ENCODE assay signal across 10 mouse cellular contexts in the genomic region with DNA sequence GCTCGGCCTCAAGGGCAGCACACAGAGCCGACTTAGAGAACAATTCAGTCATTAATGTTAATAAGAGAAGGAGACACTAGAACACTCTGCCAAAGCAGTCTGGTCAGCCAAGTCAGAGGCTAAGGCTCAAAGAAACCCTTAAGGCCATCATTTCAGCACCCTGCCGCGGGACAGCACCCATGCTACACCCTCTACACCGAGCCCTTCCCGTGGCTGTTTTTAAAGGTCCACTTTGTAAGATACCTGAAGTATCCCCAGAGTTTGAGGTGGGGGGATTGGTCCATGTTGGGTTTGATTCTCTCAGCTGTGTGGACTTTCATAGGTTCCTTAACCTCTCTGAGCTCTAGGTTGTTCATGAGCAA. TPM values are rescaled to one million over a fixed set of nuclear protein-coding genes. Genes with fewer than 3 reads are reported as not detected.
A peak's percentile ranks its signal among the peaks of the same experiment; 100 is the strongest.
DNase-seq lines count a peak whose midpoint lies in the region; ATAC-seq lines count a peak whose summit lies in the region.
"Had no signal": no experiment of that assay in that cellular context is flagged by ENCODE, and none has a peak within 500 bp of the region (broad histone marks: within the 10 kb centered on the region; RNA-seq: fewer than 3 reads in every experiment).

No protein-coding gene starts in this region.

- H3K27me3 ChIP-seq in kidney, embryonic 15.5 days: peaks cover 92% of the 10 kb centered on the region

- no peak overlapping the region for H3K4me2 ChIP-seq in kidney, embryonic 15.5 days

- no peak overlapping the region for H3K9ac ChIP-seq in kidney, embryonic 15.5 days
- H3K9ac ChIP-seq: limb, embryonic 13.5 days; stomach, embryonic 15.5 days had no signal

- WGBS in kidney, embryonic 15.5 days: 7% methylated on average over 6 of the region's 6 CpGs

- peak; percentile 46 for DNase-seq in kidney, adult 18-20 months
- DNase-seq in ZHBTc4 (ENCODE audit: low read depth, low spot score): peak; percentile 71
- DNase-seq in layer of hippocampus, adult 18-20 months (ENCODE audit: low spot score in 2 of 2): no peak
- no peak for DNase-seq in left cerebral cortex, adult 9 months (ENCODE audit: low spot score in 2 of 2)

- no peaks in the 10 kb centered on the region for H3K9me3 ChIP-seq in kidney, embryonic 15.5 days (replicated peaks)
- H3K9me3 ChIP-seq: limb, embryonic 13.5 days; stomach, embryonic 15.5 days had no signal

- no peak overlapping the region for H3K4me3 ChIP-seq in kidney, embryonic 15.5 days (replicated peaks)
- H3K4me3 ChIP-seq: limb, embryonic 13.5 days; stomach, embryonic 15.5 days had no signal

- H3K4me1 ChIP-seq in kidney, embryonic 15.5 days: peaks cover under 1% of the 10 kb centered on the region; the same call in 1 of the 2 replicates

- no peaks in the 10 kb centered on the region for H3K36me3 ChIP-seq in kidney, embryonic 15.5 days
- H3K36me3 ChIP-seq: limb, embryonic 13.5 days; stomach, embryonic 15.5 days had no signal

- no peak for ATAC-seq in kidney, embryonic 15.5 days (replicated peaks; ENCODE audit: low FRiP score)
- ATAC-seq in hematopoietic stem cell, adult 5-6 weeks (replicated peaks in 1 of 2; ENCODE audit: insufficient read depth in 1 of 2, low FRiP score in 2 of 2, low TSS enrichment in 1 of 2, low read depth in 1 of 2, poor library complexity in 2 of 2, severe bottlenecking in 2 of 2): peak; percentile 50 to 53; a peak in 1 of 4 replicates
- peak; percentile 66 for ATAC-seq in megakaryocyte progenitor cell, adult 5-6 weeks (replicated peaks; ENCODE audit: poor library complexity)
- ATAC-seq in megakaryocyte, adult 5-6 weeks (ENCODE audit: poor library complexity, severe bottlenecking): no peak

- no peak overlapping the region for H3K27ac ChIP-seq in kidney, embryonic 15.5 days
- H3K27ac ChIP-seq: limb, embryonic 13.5 days; stomach, embryonic 15.5 days had no signal

RNA-seq across cellular contexts. Expression of gene Zdhhc22, which starts 6.1 kb away (rescaled TPM):
- polyA plus RNA-seq in kidney, embryonic 15.5 days (2015; fragmentation: Nextera tagmentation; extraction: Ambion mirVana): 0.08 TPM in 1 of 2 replicates, not detected in the other
- total RNA-seq in hematopoietic stem cell, adult 5-6 weeks (2017): not detected in 2 replicates
- total RNA-seq in megakaryocyte progenitor cell, adult 5-6 weeks (2015): not detected in 2 replicates
- not detected in 2 replicates for total RNA-seq in megakaryocyte progenitor cell, adult 5-6 weeks (2017)
- total RNA-seq in megakaryocyte, adult 5-6 weeks (2015): not detected in 2 replicates
- not detected in 2 replicates for total RNA-seq in megakaryocyte, adult 5-6 weeks (2017)
- total RNA-seq in layer of hippocampus, adult 18-20 months (2021): 1 to 10 TPM; 7.9 TPM
- polyA plus RNA-seq: limb, embryonic 13.5 days had no signal

RNA-seq across cellular contexts. Expression of gene Tmem63c, which starts 37.0 kb away (rescaled TPM):
- 0.06 and 0.10 TPM in 2 replicates for polyA plus RNA-seq in kidney, embryonic 15.5 days (2015; fragmentation: Nextera tagmentation; extraction: Ambion mirVana)
- not detected in 2 replicates for total RNA-seq in hematopoietic stem cell, adult 5-6 weeks (2017)
- total RNA-seq in megakaryocyte progenitor cell, adult 5-6 weeks (2015): not detected in 2 replicates
- total RNA-seq in megakaryocyte progenitor cell, adult 5-6 weeks (2017): not detected in 2 replicates
- not detected in 2 replicates for total RNA-seq in megakaryocyte, adult 5-6 weeks (2015)
- not detected in 2 replicates for total RNA-seq in megakaryocyte, adult 5-6 weeks (2017)
- total RNA-seq in layer of hippocampus, adult 18-20 months (2021): 10 to 100 TPM; 34.9 to 35.3 TPM

RNA-seq across cellular contexts. Expression of gene Cipc, which starts 37.3 kb away (rescaled TPM):
- polyA plus RNA-seq in kidney, embryonic 15.5 days (2015; fragmentation: Nextera tagmentation; extraction: Ambion mirVana): 20.9 and 22.7 TPM in 2 replicates
- total RNA-seq in hematopoietic stem cell, adult 5-6 weeks (2017): 17.6 and 24.0 TPM in 2 replicates
- total RNA-seq in megakaryocyte progenitor cell, adult 5-6 weeks (2015): 16.7 and 22.0 TPM in 2 replicates
- 17.6 and 23.7 TPM in 2 replicates for total RNA-seq in megakaryocyte progenitor cell, adult 5-6 weeks (2017)
- total RNA-seq in megakaryocyte, adult 5-6 weeks (2015): 12.0 and 12.9 TPM in 2 replicates
- total RNA-seq in megakaryocyte, adult 5-6 weeks (2017): 8.9 and 11.0 TPM in 2 replicates
- 10 to 100 TPM; 72.9 to 75.1 TPM for total RNA-seq in layer of hippocampus, adult 18-20 months (2021)

Comparison
In these comparisons a context has a peak if more than half of its experiments do, and no peak if none do; other contexts are left out.
1. DNase-seq: peak in kidney, adult 18-20 months (single experiment) and ZHBTc4 (single experiment); none in layer of hippocampus, adult 18-20 months (0 of 2) and left cerebral cortex, adult 9 months (0 of 2).
2. ATAC-seq: peak in hematopoietic stem cell, adult 5-6 weeks (2 of 2) and megakaryocyte progenitor cell, adult 5-6 weeks (single experiment); none in kidney, embryonic 15.5 days (single experiment) and megakaryocyte, adult 5-6 weeks (single experiment).
3. RNA of gene Tmem63c, which starts 37.0 kb away (total RNA-seq): 34.9 to 35.3 TPM in layer of hippocampus, adult 18-20 months; not detected in hematopoietic stem cell, adult 5-6 weeks, not detected in megakaryocyte progenitor cell, adult 5-6 weeks and not detected in megakaryocyte, adult 5-6 weeks; every median in the first group is over 10 times any median in the second.